Mouse (Mus musculus): ENCODE data around the gene Mbnl2.

DNA sequence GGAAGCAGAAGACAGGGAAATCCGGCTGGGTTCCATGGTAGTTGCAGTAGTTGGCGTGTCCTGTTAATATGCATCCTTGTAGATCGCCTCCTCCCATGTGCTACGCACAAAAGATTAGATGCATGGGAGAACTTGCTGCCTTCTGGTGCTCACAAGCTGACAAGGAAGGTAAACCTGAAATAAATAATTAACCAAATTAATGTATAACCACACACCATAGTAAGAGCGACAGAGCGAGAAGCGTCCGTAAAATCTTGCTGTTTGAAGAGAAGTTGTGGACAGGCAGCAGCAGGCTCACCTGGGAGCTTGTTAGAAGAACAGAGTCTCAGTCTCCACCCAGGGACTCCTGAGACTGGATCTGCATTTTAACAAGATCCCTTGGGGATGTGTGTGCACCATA is 4.4 kb upstream of the Mbnl2 start:
- TF ChIP-seq CTCF (IDR thresholded peaks at IDR 0.05; ENCODE audit: low read depth, low read length) (no peak), GATA2 (IDR thresholded peaks at IDR 0.05; ENCODE audit: borderline replicate concordance, low read depth, low read length) (no peak)

Data from G1E (cell line).